Mouse (Mus musculus) left cerebral cortex, postnatal 10 days (tissue): ENCODE data around the gene Micall1. TPM values are rescaled to one million over a fixed set of nuclear protein-coding genes. Genes with fewer than 3 reads are reported as not detected.

Experiments used
- DNase-seq, 2 experiments: peaks; one replicate each; pipeline ENCODE4 v3.0.0; 2021 to 2022; ENCODE audit warnings: low spot score in 2 of 2, mixed read lengths in 1 of 2; ENCODE audit errors: extremely low spot score in 1 of 2
- intact Hi-C: fragments of 180-260 bp; cut with DNase I; formaldehyde crosslinking; loops from one replicate; pipeline ENCODE4 v1.15.1; 2025
- total RNA-seq, 2 experiments: library from RNA; stranded (reverse); gene quantifications; 2 replicates each; pipeline ENCODE4 v1.2.3; 2021

Micall1 gene
- 10 to 100 TPM; 31.4 to 34.0 TPM for total RNA-seq

DNA sequence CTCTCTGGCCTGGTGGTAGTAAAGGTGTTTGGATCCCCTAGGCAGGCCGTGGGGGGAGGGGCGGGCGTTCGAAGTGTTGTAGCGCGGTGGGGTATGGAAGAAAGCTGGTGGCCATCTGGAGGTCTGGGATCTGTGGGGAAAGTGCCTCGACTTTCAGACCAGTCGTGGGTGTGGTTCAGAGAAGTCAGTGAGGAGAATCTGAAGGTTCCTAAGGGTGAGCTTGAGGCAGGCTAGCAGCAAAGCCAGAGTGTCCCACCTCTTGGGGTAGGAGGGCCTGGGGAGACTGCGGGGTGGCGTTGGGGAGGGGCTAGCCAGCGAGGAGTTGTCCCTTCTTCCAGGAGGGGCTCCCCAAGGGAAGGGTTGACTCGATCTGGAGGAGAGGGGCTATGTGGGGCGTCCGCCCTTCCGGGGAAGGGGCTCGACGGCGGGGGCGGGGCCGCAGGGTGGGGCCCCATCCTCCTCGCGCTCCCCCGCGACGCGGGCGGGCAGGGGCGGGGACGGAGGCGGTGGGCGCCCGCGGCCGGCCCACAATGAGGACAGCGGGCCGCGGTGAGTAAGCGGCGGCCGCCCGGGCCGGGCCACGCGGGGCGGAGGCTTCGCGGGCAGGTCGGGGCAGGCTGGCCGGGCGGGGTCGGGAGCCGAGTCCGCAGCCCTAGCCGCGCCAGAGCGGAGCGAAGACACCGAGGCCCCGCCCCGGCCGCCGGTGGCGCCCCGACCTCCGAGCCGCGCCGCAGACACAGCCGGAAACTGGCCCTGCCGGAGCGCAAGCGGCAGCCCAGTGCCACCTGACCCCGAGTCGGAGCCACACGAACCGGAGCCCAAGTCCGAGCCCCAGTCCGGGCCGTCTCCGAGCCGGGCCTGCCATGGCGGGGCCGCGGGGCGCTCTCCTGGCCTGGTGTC, at the start of gene Micall1:
Gene Micall1 (plus strand): TSS at position 478 of the 900 bp plus-strand sequence.
- DNase-seq, result peak in 1 of 2 experiments; percentile 83
- intact Hi-C loops, result no loop called here

DNA sequence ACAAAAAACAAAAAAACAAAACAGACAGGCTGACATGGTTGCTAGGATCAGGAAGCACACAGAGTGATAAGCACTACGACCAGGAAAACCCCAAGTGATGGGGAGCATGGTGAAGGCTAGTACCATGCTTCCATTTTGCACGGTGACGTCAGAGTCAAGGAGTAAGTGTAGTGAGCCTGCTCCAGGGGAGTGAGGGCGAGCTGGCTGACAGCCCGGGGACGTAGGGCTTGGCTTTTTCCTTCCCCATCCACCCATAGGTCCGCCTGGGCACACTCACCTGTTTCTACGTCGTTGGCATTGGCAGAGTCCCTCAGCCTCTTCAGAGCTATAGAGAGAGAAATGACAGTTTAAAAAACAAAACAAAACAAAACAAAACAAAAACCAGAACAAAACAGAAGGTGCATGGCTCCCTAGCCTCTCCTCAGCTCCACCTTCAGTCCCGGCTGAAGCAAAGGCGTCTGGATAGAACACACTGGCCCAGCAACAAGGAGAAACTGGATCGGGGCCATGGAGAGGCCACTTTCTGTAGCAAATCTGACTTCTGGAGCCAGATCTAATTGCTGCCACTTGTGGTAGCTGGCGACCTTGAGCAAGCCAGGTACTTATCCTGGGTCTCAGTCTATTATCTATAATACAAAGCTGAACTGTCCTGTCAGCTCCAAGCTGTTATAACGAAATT, 47.7 kb upstream of the Micall1 start:
- intact Hi-C loops, result no loop called here
- no peak for DNase-seq

DNA sequence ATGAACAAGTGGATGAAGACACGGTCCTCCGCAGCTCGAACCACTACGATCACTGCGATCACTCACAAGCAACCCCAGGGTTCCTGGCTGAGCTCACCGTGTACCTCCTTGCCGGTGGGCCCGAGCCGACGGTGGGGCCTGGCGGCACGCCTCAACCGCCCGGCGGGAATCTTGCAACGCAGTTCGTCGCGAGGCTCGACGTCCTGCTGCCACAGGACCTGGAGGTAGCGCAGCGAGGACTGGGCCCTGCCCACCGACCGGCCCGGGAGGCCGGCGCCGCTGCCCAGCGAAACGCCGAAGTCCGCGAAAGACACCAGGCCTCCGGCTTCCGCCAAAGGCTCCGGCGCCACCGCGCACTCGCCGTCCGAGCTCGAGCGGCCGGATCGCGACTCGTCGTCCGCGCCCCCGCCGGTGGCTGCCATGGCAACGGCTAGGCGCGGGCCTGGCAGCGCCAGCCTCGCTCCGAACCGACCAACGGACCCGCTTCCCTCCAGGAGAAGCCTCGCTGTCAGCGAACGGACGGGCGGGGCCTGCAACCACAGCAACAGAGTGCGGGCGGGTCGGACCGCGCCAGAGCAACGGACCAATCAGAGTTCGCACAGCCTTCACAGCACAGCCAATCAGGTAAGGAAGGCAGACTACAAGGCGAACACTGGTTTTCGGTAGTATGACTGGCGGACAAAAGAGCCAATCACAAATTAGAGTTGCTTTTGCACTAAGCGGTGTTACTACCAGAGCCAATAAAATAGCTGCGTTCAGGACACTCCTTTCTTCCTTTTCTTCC, 46.1 kb upstream of the Micall1 start, which contains the start of gene Ankrd54:
Gene Ankrd54 (minus strand): TSS at position 518 of the 784 bp plus-strand sequence.
- intact Hi-C loops, result no loop called here

DNA sequence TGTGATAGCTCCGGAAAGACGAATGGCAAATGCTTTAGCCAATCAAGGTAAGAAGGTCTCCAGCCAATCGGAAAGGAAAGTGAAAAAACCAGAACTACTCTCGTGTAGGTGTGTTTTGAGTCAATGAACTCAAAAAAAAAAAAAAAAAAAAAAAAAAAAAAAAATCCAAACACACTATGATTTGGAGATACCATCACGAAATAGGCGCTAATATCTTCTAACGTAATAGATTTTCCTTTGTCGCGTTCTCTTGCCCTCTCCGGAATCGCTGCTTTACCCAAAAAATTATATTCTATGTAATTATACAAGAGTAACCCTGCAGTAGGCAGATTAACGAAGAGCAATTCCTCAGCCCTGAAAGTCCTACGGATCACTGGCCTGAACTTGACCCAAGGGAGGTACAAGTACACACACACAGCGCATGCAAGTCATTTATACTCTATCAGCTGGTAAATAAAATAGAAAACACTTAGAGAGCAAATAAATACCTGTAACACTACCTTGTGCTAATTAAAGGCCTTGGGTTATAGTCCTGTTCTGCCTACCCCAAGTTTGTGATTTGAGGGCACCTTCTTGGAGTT, 45.4 kb upstream of the Micall1 start:
- intact Hi-C loops, result no loop called here
- no peak for DNase-seq

More for the DNA sequence above, 46.1 kb upstream of the Micall1 start, which contains the start of gene Ankrd54:
- peak; percentile 99 to 100 for DNase-seq

DNA sequence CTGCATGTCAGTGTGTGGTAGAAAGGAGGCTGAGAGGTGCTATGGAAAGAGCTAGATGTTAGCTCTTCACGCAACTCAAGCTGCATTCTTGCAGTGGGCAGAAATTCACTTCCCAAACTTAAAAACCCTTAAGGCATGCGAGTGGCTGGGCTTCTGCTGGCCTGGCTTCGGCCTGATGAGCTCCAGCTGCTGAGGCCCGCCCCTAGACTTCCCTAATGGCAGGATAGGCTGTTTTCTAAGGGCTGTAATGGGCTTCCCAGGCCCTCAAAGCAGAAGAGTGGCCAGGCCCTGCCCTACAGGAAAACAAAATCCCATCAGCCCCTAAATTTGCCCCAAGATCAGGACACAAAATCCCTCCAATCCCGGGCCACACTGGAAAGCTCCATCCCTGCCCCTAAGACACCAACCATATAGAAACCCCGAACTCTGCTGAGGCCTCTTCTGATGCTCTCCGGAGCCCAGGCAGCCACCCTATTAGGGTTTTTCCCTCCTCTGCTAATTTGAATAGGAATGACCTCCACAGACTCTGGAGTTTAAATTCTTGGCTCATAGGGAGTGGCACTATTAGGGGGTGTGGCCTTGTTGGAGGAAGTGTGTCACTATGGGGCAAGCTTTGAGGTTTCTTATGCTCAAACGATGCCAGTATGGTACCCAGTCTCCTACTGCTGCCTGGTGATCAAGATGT, 43.5 kb upstream of the Micall1 start:
- intact Hi-C loops, result no loop called here
- no peak for DNase-seq

DNA sequence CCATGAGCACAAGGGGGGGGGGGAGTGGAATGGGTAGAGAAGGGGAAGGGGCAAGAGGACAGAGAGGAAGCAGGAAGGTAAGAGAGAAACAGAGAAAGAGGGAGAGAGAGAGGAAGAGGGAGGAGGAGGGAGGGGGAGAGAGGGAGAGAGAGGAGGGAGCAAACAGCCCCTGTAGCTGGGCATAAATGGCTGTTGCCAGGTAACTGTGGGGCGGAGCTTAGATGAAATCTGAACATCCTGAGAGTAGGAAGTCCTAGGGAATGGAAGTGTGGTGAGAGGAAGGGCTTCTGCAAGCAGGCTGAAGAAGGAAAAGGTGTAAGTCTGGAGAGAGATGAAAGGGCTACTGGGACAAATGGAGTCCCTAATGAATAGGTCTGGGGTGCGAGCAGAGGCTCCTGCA, 42.4 kb upstream of the Micall1 start:
- intact Hi-C loops, result no loop called here
- no peak for DNase-seq

DNA sequence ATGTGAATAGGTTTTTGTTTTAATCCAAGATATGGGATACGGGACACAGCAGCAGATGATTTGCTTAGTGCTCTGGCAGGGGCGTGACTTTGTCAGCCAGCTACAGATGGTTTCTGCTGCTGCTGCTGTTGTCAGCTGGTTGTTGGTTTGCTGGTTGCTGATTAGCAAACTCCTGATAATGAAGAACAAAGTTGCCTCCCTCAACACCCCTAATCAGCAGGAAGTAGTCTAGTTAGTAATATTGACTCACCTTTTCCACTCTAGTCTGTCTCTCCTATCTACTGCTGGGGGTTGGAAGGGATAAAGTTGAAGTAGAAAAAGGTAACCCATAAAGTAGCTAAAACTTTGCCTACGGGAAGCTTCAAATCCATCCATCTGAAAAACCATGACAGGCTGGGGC, 41.1 kb upstream of the Micall1 start:
- intact Hi-C loops, result no loop called here
- no peak for DNase-seq

DNA sequence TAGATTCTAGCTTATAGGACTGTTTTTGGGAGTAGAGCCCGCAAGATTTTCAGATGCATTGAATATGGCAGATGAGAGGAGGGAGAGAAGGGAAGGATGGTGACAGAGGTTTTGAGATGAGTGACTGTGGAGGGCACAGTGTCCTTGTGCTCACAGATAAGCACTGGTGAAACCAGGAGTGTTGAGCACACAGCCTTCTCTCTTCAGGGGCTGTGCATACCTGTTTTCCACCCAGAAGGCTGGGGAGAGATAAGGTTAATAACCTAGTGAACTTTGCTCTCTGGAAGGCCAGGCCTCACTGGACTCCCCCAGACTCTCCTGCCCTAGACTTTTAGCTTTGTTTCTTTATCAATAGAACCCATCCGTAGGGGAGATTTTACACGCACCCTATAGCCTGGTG, 40.3 kb upstream of the Micall1 start:
- DNase-seq, result no peak
- intact Hi-C loops, result no loop called here

DNA sequence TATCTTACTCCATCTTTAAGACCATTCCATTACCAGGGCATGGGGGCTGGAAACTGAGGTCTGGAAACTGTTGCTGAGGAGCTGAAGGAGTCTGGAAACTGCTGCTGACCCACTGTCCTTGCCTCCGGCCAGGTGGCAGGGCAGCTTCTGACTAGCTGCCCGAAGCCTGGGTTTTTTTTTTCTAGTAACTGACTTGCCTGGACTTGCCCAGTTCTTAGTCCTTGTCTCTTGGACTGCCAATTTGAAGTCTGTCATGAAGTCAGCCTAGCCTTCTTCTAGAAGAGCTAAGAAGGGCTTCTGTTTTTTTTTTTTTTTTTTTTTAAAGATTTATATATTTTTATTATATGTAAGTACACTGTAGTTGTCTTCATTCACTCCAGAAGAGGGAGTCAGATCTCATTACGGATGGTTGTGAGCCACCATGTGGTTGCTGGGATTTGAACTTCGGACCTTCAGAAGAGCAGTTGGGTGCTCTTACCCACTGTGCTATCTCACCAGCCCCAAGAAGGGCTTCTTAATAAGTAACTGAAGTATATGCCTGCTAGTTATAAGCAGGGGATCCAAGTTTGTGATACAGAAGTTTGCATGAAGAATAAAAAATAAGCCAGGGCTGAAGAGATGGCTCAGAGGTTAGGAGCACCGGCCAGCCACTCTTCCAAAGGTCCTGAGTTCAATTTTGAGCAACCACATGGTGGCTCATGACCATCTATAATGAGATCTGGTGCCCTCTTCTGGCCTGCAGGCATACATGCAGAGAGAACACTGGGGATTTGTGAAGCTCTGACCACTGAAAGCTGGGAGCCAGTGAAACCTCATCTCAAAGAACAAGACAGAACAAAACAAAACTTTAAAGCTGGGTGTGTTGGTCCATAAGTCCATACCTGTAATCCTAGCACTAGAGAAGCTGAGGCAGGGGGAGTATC, 37.3 kb upstream of the Micall1 start:
- peak in 1 of 2 experiments; percentile 37 for DNase-seq
- intact Hi-C loops, result loop anchor here (5.0 kb wide), 1 partner anchor 34 kb away; no protein-coding TSS in a partner anchor

DNA sequence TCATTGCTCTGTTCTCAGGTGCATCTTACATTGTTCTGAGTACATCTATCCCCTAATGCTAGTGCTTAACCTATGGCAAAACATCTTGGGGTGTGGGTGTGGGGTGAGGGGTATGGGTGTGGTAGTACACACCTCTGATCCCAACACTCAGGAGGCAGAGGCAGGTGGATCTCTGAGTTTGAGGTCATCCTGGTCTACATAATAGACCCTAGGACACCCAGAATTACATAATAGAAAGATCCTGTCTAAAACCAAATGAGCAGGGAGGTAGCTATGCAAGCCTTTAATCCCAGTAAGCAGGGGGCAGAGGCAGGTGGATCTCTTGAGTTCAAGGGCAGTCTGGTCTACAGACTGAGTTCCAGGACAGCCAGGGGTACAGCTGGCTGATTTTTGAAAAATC, 34.9 kb upstream of the Micall1 start:
- intact Hi-C loops, result loop anchor here (5.0 kb wide), 1 partner anchor 36 kb away; no protein-coding TSS in a partner anchor

DNA sequence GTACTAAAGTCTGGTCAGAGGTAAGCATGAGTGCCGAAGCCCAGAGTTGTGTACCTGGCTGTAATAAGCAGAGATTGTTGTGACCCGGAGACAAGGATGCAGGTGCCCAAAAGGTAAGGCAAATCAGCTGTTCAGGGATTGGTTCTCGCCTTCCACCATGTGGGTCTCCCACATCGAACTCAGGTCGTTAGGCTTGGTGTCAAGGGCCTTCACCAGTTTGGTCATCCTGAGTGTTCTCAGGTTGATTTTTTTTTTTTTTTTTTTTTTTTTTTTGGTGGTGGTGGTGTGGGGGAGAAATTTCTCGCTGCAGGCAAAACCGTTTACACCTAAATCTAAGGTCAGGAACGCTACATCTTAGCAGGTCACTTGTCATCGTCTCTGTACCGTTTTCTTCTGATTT, 34.3 kb upstream of the Micall1 start:
- no peak for DNase-seq
- intact Hi-C loops, result loop anchor here (5.0 kb wide), 1 partner anchor 37 kb away; no protein-coding TSS in a partner anchor

More for the DNA sequence above, 34.9 kb upstream of the Micall1 start:
- no peak for DNase-seq

DNA sequence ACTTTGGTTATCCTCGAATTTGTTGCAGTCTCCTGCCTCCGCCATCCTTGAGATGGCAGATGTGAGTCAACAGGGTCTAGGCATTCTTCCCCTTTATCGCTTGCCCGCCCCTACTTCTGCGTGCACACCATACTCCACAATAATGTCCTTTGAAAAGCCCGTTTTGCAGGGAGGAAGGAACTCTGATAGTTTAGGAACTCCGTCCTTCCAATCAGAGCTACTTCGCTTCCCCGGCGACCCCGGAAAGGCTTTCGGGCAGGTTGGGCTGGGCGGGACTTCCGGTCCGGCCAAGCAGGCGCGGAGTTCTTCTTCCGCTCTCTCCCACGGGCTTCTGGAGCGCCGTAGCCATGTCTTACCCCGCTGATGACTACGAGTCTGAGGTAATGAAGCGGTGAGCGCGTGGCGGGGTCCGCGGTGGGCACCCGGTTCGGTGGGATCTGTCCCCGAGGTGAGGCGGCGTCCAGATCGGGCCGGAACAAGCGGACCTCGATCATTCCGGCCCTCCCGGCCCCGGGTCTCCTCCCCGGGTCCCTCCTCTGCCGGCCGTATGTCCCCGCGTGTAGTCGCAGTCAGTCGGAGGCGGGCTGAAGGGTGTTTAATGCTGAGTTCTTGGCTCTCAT, 33.7 kb upstream of the Micall1 start, which contains the start of gene Eif3l:
Gene Eif3l (plus strand): TSS at position 267 of the 620 bp plus-strand sequence.
- DNase-seq, result peak; percentile 82 to 92
- intact Hi-C loops, result loop anchor here (5.0 kb wide), 2 partner anchors 38 to 67 kb away; partner anchors contain the start of genes 1700088E04Rik and Polr2f

DNA sequence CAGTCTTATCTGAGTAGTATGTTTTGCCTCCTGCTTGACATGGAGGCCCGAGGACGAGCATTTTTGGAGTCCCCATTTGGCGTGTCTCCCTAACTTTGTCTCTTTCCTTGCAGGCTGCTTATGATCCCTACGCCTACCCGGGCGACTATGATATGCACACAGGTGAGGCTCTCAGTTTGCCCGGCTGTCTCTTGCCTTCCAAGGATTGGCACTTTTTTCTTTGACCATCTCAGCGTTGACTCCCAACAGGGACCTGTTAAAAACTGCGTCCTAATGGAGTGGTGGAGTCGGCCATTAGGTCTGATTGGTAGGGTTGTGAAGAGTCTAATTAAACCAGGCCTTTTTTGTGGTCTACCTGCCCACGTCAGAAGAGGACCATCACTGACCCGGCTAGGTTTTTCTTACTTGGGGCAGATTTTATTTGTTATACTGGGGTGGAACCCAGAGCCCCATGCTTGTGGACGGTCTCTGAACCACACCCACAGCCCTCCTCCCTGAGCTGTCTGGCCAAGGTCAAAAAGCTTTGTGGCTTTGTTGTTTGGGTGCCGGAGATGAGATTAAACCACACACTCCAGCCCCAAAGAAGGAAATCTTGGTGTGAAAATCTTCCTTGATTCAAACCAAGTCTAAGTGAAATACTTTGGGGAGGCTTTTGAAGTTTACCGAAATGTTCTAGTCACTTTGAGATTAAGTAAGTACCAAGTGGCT, 32.9 kb upstream of the Micall1 start:
- intact Hi-C loops, result loop anchor here (5.0 kb wide), 1 partner anchor 66 kb away; the partner anchor contains the start of genes 1700088E04Rik and Polr2f
- DNase-seq, result no peak

DNA sequence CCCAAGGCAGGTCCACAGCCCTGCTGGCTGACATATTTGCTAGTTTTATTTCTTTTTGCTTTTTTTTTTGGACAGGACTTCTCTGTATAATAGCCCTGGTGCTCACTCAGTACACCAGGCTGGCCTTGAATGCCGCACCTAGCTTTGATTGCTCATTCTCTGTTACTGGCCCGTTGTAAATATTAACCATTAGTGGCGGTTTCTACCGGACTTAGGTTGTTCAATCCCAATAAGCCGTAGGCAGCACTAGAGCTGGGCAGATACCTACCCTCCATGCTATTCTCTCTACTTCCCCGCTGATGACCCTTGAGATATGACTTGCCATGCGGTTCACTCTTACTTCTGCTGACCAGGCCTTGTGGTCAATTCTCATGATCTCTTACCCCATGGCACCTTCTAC, 29.1 kb upstream of the Micall1 start:
- intact Hi-C loops, result loop anchor here (5.0 kb wide), 1 partner anchor 63 kb away; the partner anchor contains the start of genes 1700088E04Rik and Polr2f
- DNase-seq, result no peak

DNA sequence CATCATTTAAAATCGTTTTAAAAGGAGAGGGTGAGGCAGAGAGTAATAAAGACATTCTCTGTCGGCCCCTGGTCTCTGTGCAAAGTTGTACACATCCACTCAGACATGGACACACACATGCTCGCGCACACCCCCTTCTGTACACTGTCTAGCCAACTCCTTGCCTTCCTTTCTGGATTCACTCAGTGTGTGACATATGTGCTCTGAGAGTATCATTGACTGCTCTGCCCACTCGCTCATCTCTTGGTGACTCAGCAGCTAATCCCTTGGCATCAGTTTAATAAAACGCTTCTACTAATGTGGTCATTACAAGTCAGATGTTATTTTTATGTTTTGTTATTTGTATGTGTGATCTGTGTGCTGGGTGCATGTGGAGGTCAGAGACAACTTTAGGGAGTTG, 16.4 kb upstream of the Micall1 start:
- intact Hi-C loops, result no loop called here
- DNase-seq, result no peak
